Mouse (Mus musculus) frontal cortex, postnatal 14 days (tissue): ENCODE results near the gene Ndufaf8.

Source experiments
- DNase-seq, 2 experiments: peaks; one replicate each; pipeline ENCODE4 v3.0.0; 2022; ENCODE audit warnings: low spot score in 2 of 2

Ndufaf8 gene

GRCm38 (mm10) chr11:120098588-120099511 lies at the start of gene Ndufaf8, which contains the start of gene Tepsin:
Gene Ndufaf8, plus strand, starts transcription at chr11:120098928.
Gene Tepsin, minus strand, starts transcription at chr11:120098731.
- peak; percentile 99 to 100 for DNase-seq

- no peak for DNase-seq
Measured at GRCm38 (mm10) chr11:120049067-120049466, 49.7 kb upstream of the Ndufaf8 start.

- DNase-seq, result no peak
Measured at GRCm38 (mm10) chr11:120051124-120051811, 47.5 kb upstream of the Ndufaf8 start.

- DNase-seq, result no peak
Measured at GRCm38 (mm10) chr11:120052274-120052673, 46.5 kb upstream of the Ndufaf8 start.

GRCm38 (mm10) chr11:120053846-120054245 lies 44.9 kb upstream of the Ndufaf8 start:
- no peak for DNase-seq

GRCm38 (mm10) chr11:120055953-120056732 lies 42.6 kb upstream of the Ndufaf8 start:
- DNase-seq, result no peak

GRCm38 (mm10) chr11:120060634-120061033 lies 38.1 kb upstream of the Ndufaf8 start:
- no peak for DNase-seq

- DNase-seq, result no peak
Measured at GRCm38 (mm10) chr11:120063326-120063725, 35.4 kb upstream of the Ndufaf8 start.

- no peak for DNase-seq
Measured at GRCm38 (mm10) chr11:120064006-120064667, 34.6 kb upstream of the Ndufaf8 start.

GRCm38 (mm10) chr11:120064668-120065040 lies 34.1 kb upstream of the Ndufaf8 start:
- DNase-seq, result no peak

GRCm38 (mm10) chr11:120065291-120065690 lies 33.4 kb upstream of the Ndufaf8 start:
- DNase-seq, result no peak

GRCm38 (mm10) chr11:120067834-120068233 lies 30.9 kb upstream of the Ndufaf8 start:
- no peak for DNase-seq

- DNase-seq, result no peak
Measured at GRCm38 (mm10) chr11:120069261-120069660, 29.5 kb upstream of the Ndufaf8 start.

- DNase-seq, result no peak
Measured at GRCm38 (mm10) chr11:120070286-120070930, 28.3 kb upstream of the Ndufaf8 start.

GRCm38 (mm10) chr11:120071065-120071464 lies 27.7 kb upstream of the Ndufaf8 start:
- no peak for DNase-seq

- DNase-seq, result no peak
Measured at GRCm38 (mm10) chr11:120071731-120072320, 26.9 kb upstream of the Ndufaf8 start.

GRCm38 (mm10) chr11:120072986-120073647 lies 25.6 kb upstream of the Ndufaf8 start:
- no peak for DNase-seq

- no peak for DNase-seq
Measured at GRCm38 (mm10) chr11:120076191-120076590, 22.5 kb upstream of the Ndufaf8 start.

- no peak for DNase-seq
Measured at GRCm38 (mm10) chr11:120080282-120080681, 18.4 kb upstream of the Ndufaf8 start.
